Mouse (Mus musculus) pancreas, adult 10 weeks (tissue): ENCODE results near the gene P2rx1. TPM values are rescaled to one million over a fixed set of nuclear protein-coding genes. Genes with fewer than 3 reads are reported as not detected.

Experiments used
- polyA plus RNA-seq: library from polyadenylated mRNA; stranded (reverse); fragments of 350-450 nt; fragmentation: Illumina TruSeq; extraction: RNeasy Lipid Tissue Mini Kit (QIAGEN cat#74804); gene quantifications from one replicate; pipeline ENCODE4 v1.2.3, GENCODE M21; 2015; ENCODE audit warnings: low read depth, low replicate concordance; ENCODE audit not compliant: insufficient read depth

The P2rx1 gene
- polyA plus RNA-seq, result 52.6 TPM

DNA sequence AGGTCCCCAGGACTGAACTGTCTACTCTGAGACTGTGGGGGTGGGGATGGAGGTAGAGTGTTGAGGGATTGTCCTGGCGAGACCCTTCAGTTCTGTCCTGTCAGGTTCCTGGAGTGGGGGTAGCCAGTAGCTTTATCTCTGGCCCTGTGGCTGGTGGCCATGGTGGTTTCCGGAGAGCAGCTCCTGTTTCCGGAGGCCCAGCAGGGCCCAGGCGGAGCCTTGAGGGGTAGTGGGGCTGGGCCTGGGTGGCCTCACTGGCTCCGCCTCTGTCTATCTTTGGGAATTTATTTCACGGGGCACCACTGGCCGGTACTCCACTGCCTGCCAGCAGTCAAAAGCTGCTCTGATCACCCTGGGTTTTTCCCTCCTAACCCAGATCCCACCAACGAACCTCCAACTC, at the start of gene P2rx1:
Gene P2rx1, plus strand, starts transcription at position 333 of the 400 bp plus-strand sequence.

DNA sequence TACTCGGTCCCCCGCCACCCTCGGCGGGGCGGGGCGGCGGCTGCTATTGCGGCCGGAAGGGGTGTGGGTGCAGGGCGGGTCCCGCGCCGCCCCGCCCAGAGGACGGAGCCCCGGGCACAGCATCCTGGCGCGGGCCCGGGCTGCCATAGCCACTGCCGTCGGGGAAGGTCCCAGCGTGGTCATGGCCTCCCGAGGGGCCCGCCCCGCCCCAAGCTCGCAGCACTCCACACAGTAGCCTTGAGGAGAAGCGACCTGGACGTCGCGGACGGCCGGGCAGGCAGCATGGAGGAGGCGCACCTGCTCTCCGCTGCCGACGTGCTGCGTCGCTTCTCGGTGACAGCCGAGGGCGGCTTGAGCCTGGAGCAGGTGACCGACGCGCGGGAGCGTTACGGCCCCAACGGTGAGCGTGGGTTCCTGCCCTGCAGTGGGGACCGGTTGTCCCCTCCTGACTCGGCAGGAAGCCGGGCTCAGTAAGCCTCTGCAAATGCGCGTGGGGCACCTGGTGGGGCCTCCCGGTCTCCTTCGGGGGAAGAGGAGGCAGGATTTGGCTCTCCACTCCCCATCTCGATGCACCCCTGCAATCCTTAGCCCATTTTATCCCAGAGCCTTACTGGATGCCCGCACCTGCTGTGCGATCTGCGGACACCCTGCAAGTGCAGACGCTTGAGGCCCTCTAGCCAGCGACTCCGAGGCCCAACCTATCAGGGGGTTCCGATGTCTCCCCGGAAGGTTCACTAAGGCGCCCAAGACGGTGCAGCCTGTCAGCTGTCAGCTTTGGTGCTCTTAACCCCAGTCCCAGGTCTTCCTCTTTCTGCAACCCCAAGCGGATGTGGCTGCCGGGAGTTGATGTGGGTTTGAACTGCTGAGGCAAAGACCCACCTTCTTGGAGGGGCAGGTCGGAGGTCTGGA, 37.6 kb upstream of the P2rx1 start, which contains the start of gene Atp2a3:
Gene Atp2a3, plus strand, starts transcription at position 98 of the 909 bp plus-strand sequence.

DNA sequence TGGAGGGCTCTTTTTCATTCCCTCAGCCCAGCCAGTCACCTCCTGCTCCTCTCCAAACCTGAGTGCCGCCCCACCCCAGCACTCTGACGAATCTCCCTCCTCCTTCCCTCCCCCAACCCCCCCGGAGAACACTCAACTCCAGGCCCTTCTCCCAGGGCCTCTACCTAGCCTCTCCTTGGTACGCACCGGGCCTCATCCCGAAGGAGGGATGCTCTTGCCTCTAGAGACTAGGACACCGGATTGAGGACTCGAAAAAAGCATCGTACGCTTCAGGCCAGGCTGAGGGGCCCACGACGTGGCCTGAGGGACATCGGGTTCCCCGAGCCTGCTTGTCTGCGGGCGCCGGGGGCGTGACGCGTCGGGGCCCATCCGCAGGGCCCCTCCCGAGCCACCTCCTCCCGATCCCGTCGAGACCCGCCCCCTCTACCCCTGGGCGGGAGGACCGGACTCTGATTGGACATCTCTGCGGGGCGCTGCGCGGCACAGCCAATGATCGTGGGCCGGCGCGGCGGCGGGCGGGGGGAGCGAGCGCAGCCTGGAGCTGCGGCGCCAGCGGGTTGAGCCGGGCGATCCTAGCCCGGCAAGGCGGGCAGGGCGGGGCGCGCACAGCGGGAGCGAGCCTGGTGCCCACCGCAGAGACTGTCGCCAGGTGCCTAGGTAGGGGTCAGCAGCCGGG, 19.7 kb downstream of the P2rx1 start, which contains the start of gene Camkk1:
Gene Camkk1, plus strand, starts transcription at position 538 of the 676 bp plus-strand sequence.

DNA sequence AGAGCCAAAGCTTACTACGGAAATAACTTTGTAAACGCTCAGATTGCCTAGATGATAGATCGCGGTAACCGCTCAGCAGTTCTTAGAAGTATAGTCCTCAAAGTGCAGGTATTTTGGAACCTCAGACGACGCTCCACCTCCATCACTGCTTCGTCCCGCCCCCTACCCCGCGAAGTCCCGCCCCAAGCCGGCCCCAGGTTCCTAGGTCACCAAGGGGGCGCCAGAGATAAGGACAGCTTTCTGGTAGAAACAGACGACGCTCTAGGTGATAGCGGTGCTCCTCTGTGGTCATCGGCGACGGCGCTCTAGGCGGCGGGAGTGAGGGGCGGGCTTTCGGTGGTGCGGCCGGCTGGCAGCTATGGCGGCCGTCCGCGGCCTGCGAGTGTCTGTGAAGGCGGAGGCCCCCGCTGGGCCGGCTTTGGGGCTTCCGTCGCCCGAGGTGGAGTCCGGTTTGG, 48.7 kb downstream of the P2rx1 start, which contains the start of gene Ncbp3:
Gene Ncbp3, plus strand, starts transcription at position 242 of the 455 bp plus-strand sequence.

Other genes starting within 250 kb of the P2rx1 start
- 3.5 TPM for gene Cyb5d2, start 203.0 kb upstream of the P2rx1 start, polyA plus RNA-seq
- gene Zzef1, start 202.9 kb upstream of the P2rx1 start, polyA plus RNA-seq, result 8.6 TPM
- gene Atp2a3, start 37.9 kb upstream of the P2rx1 start, polyA plus RNA-seq, result 35.0 TPM
- gene Camkk1, start 19.9 kb downstream of the P2rx1 start, polyA plus RNA-seq, result 6.9 TPM
- 1.5 TPM for gene Ncbp3, start 48.7 kb downstream of the P2rx1 start, polyA plus RNA-seq
- gene Itgae, start 91.5 kb downstream of the P2rx1 start, polyA plus RNA-seq, result not detected
- not detected for gene Haspin, start 139.2 kb downstream of the P2rx1 start, polyA plus RNA-seq
- not detected for gene P2rx5, start 161.3 kb downstream of the P2rx1 start, polyA plus RNA-seq
- gene Emc6, start 177.9 kb downstream of the P2rx1 start, polyA plus RNA-seq, result 14.7 TPM
- 16.3 TPM for gene Tax1bp3, start 178.0 kb downstream of the P2rx1 start, polyA plus RNA-seq
- gene Ctns, start 199.9 kb downstream of the P2rx1 start, polyA plus RNA-seq, result 8.1 TPM
- 3.1 TPM for gene Shpk, start 200.4 kb downstream of the P2rx1 start, polyA plus RNA-seq
- not detected for gene Trpv1, start 235.2 kb downstream of the P2rx1 start, polyA plus RNA-seq